Mouse (Mus musculus) forebrain, postnatal 0 days (tissue): ENCODE data around the gene Elmsan1. TPM values are rescaled to one million over a fixed set of nuclear protein-coding genes. Genes with fewer than 3 reads are reported as not detected.

Experiments used
- ATAC-seq: fragments of 200-750 bp; cut with Nextera tagmentation; 2 replicates; pipeline ENCODE4 v1.8.0; 2017; ENCODE audit warnings: mild to moderate bottlenecking, moderate library complexity
- DNase-seq: peaks from one replicate; pipeline ENCODE4 v3.0.0-alpha.2; 2015
- H3K27ac ChIP-seq: fragments of 300-500 bp; sonication (generic); 2 replicates; pipeline ENCODE4 v1.5.1; 2014; ENCODE audit warnings: low read depth, mild to moderate bottlenecking, antibody characterized with exemption, low read length, moderate library complexity, mixed read lengths
- H3K27me3 ChIP-seq: fragments of 300-500 bp; sonication (generic); 2 replicates; pipeline ENCODE4 v1.6.1; 2014; ENCODE audit warnings: mild to moderate bottlenecking, low read length, mixed read lengths; ENCODE audit not compliant: insufficient read depth
- H3K36me3 ChIP-seq: fragments of 300-500 bp; sonication (generic); 2 replicates; pipeline ENCODE4 v1.6.1; 2014; ENCODE audit warnings: mild to moderate bottlenecking, moderate library complexity; ENCODE audit not compliant: insufficient read depth
- H3K4me1 ChIP-seq: fragments of 300-500 bp; sonication (generic); 2 replicates; pipeline ENCODE4 v1.6.1; 2014; ENCODE audit warnings: antibody characterized with exemption; ENCODE audit not compliant: insufficient read depth
- H3K4me2 ChIP-seq: fragments of 300-500 bp; sonication (generic); 2 replicates; pipeline ENCODE4 v1.6.1; 2014; ENCODE audit warnings: low read depth, mild to moderate bottlenecking, moderate library complexity
- H3K4me3 ChIP-seq: fragments of 300-500 bp; sonication (generic); 2 replicates; pipeline ENCODE4 v1.5.1; 2014; ENCODE audit warnings: low read depth, low read length, mixed read lengths
- H3K9ac ChIP-seq: fragments of 300-500 bp; sonication (generic); 2 replicates; pipeline ENCODE4 v1.6.1; 2014; ENCODE audit warnings: mild to moderate bottlenecking
- H3K9me3 ChIP-seq: fragments of 300-500 bp; sonication (generic); 2 replicates; pipeline ENCODE4 v1.6.1; 2016; ENCODE audit warnings: low read length
- CTCF ChIP-seq: sonication (generic); IDR thresholded peaks from 2 replicates; pipeline ENCODE4 v1.5.1; 2016; ENCODE audit warnings: antibody characterized with exemption, control low read depth, low read depth
- WGBS: fragments of 180-500 bp; shearing (Covaris S2); extraction: QIAGEN DNeasy Blood & Tissue Kit; methylation state at CpG from one replicate; pipeline ENCODE4 v1.1.7; 2014; 5-methylcytosine and 5-hydroxymethylcytosine counted together
- polyA plus RNA-seq: library from polyadenylated mRNA; unstranded; fragments of >200 nt; fragmentation: Nextera tagmentation; extraction: Ambion mirVana; gene quantifications from 2 replicates; pipeline ENCODE4 v1.2.1, GENCODE M21; 2015
- total RNA-seq: library from RNA; depleted of rRNA; stranded (reverse); fragments of >200 nt; gene quantifications from 2 replicates; pipeline ENCODE4 v1.2.3, GENCODE M21; 2014

The Elmsan1 gene
- total and polyA plus RNA-seq, 2 experiments from 2014 or later: 2.5 to 7.9 TPM

GRCm38 (mm10) chr12:84155523-84155871 lies 63.2 kb downstream of the Elmsan1 start:
- TF ChIP-seq CTCF: no peak
- Histone ChIP-seq H3K4me2 (no peak overlapping the region), H3K4me3 (no peak overlapping the region), H3K4me1 (no peaks in the 10 kb centered on the region), H3K27ac (no peak overlapping the region), H3K9ac (no peak overlapping the region), H3K27me3 (no peaks in the 10 kb centered on the region), H3K36me3 (peaks cover 59% of the 10 kb centered on the region), H3K9me3 (no peaks in the 10 kb centered on the region)
- DNase-seq: no peak
- 62% methylated on average over 2 of the region's 2 CpGs for WGBS
- no peak for ATAC-seq

GRCm38 (mm10) chr12:84154786-84155522 lies 63.7 kb downstream of the Elmsan1 start:
- ATAC-seq (no peak), DNase-seq (no peak)
- no peaks in the 10 kb centered on the region for H3K27me3 ChIP-seq
- H3K9ac ChIP-seq: no peak overlapping the region
- no peaks in the 10 kb centered on the region for H3K4me1 ChIP-seq
- no peak overlapping the region for H3K4me3 ChIP-seq
- H3K36me3 ChIP-seq: peaks cover 56% of the 10 kb centered on the region
- no peak overlapping the region for H3K27ac ChIP-seq
- no peaks in the 10 kb centered on the region for H3K9me3 ChIP-seq
- TF ChIP-seq CTCF: no peak
- no peak overlapping the region for H3K4me2 ChIP-seq
- 72% methylated on average over 11 of the region's 11 CpGs for WGBS

- ATAC-seq (no peak), DNase-seq (no peak)
- H3K4me3 ChIP-seq: no peak overlapping the region
- H3K36me3 ChIP-seq: peaks cover 43% of the 10 kb centered on the region; the same call in 1 of the 2 replicates
- no peak overlapping the region for H3K4me2 ChIP-seq
- no peak overlapping the region for H3K27ac ChIP-seq
- H3K27me3 ChIP-seq: no peaks in the 10 kb centered on the region
- WGBS: 81% methylated on average over 6 of the region's 6 CpGs
- H3K9me3 ChIP-seq: no peaks in the 10 kb centered on the region
- no peak overlapping the region for H3K9ac ChIP-seq
- no peak for TF ChIP-seq CTCF
- no peaks in the 10 kb centered on the region for H3K4me1 ChIP-seq
Observed at GRCm38 (mm10) chr12:84153414-84153813, 65.3 kb downstream of the Elmsan1 start.

- WGBS: 73% methylated on average over 32 of the region's 32 CpGs
- peaks cover 34% of the 10 kb centered on the region; the same call in 1 of the 2 replicates for H3K36me3 ChIP-seq
- H3K4me2 ChIP-seq: no peak overlapping the region
- no peak for TF ChIP-seq CTCF
- no peak overlapping the region for H3K27ac ChIP-seq
- ATAC-seq (no peak), DNase-seq (no peak)
- no peaks in the 10 kb centered on the region for H3K27me3 ChIP-seq
- no peaks in the 10 kb centered on the region for H3K4me1 ChIP-seq
- no peak overlapping the region for H3K9ac ChIP-seq
- H3K9me3 ChIP-seq: no peaks in the 10 kb centered on the region
- H3K4me3 ChIP-seq: no peak overlapping the region
Observed at GRCm38 (mm10) chr12:84152352-84153190, 66.1 kb downstream of the Elmsan1 start.

- H3K9ac ChIP-seq: no peak overlapping the region
- DNase-seq: no peak
- no peak overlapping the region for H3K4me3 ChIP-seq
- no peak for ATAC-seq
- H3K4me1 ChIP-seq: no peaks in the 10 kb centered on the region
- H3K27me3 ChIP-seq: no peaks in the 10 kb centered on the region
- H3K4me2 ChIP-seq: no peak overlapping the region
- H3K9me3 ChIP-seq: no peaks in the 10 kb centered on the region
- no peak overlapping the region for H3K27ac ChIP-seq
- WGBS: 87% methylated on average over 10 of the region's 10 CpGs
- peaks cover 31% of the 10 kb centered on the region; the same call in 1 of the 2 replicates for H3K36me3 ChIP-seq
- TF ChIP-seq CTCF: no peak
Observed at GRCm38 (mm10) chr12:84151911-84152310, 66.8 kb downstream of the Elmsan1 start.

- peaks cover 24% of the 10 kb centered on the region; the same call in 1 of the 2 replicates for H3K36me3 ChIP-seq
- 67% methylated on average over 6 of the region's 6 CpGs for WGBS
- no peak overlapping the region for H3K27ac ChIP-seq
- no peak overlapping the region for H3K4me2 ChIP-seq
- DNase-seq: no peak
- no peaks in the 10 kb centered on the region for H3K9me3 ChIP-seq
- no peak overlapping the region for H3K4me3 ChIP-seq
- no peak for TF ChIP-seq CTCF
- no peaks in the 10 kb centered on the region for H3K27me3 ChIP-seq
- ATAC-seq: no peak
- H3K4me1 ChIP-seq: no peaks in the 10 kb centered on the region
- H3K9ac ChIP-seq: no peak overlapping the region
Observed at GRCm38 (mm10) chr12:84150976-84151375, 67.7 kb downstream of the Elmsan1 start.

GRCm38 (mm10) chr12:84149971-84150370 lies 68.7 kb downstream of the Elmsan1 start:
- H3K27ac ChIP-seq: 0 out of 2 replicates have a peak overlapping the region, but pooled peaks have one; percentile 29
- no peak for TF ChIP-seq CTCF
- H3K4me1 ChIP-seq: no peaks in the 10 kb centered on the region
- no peak for DNase-seq
- no peak for ATAC-seq
- H3K9me3 ChIP-seq: no peaks in the 10 kb centered on the region
- no peaks in the 10 kb centered on the region for H3K27me3 ChIP-seq
- H3K4me2 ChIP-seq: no peak overlapping the region
- WGBS: 71% methylated on average over 15 of the region's 15 CpGs
- no peak overlapping the region for H3K4me3 ChIP-seq
- no peak overlapping the region for H3K9ac ChIP-seq
- peaks cover 15% of the 10 kb centered on the region; the same call in 1 of the 2 replicates for H3K36me3 ChIP-seq
